Mouse (Mus musculus) urinary bladder, postnatal 10 days (tissue): ENCODE results near the gene Tln1.
"Not testable (repeated sequence)": the region's sequence is repeated elsewhere in the genome, so short reads cannot be mapped to it uniquely, and the experiment has no call there.

Experiments
- DNase-seq: peaks from one replicate; pipeline ENCODE4 v3.0.0; 2022; ENCODE audit warnings: low spot score

The Tln1 gene

GRCm38 (mm10) chr4:43504269-43504668 is 58.2 kb downstream of the Tln1 start:
- no peak for DNase-seq

GRCm38 (mm10) chr4:43503506-43503905 is 59.0 kb downstream of the Tln1 start:
- DNase-seq, result no peak

- no peak for DNase-seq
These were observed 59.5 kb downstream of the Tln1 start for GRCm38 (mm10) chr4:43503041-43503440.

GRCm38 (mm10) chr4:43499407-43500333 is 62.8 kb downstream of the Tln1 start, which contains the start of gene Arhgef39:
Gene Arhgef39 (minus strand): TSS chr4:43499695.
- DNase-seq, result no peak

GRCm38 (mm10) chr4:43498983-43499382 is 63.5 kb downstream of the Tln1 start:
- DNase-seq, result no peak

- DNase-seq, result no peak
These were observed 64.5 kb downstream of the Tln1 start for GRCm38 (mm10) chr4:43497946-43498345.

GRCm38 (mm10) chr4:43497405-43497804 is 65.1 kb downstream of the Tln1 start:
- no peak for DNase-seq

- no peak for DNase-seq
These were observed 65.9 kb downstream of the Tln1 start for GRCm38 (mm10) chr4:43496587-43496986.

GRCm38 (mm10) chr4:43493846-43494240 is 68.6 kb downstream of the Tln1 start:
- DNase-seq, result no peak

- peak; percentile 90 for DNase-seq
These were observed 69.2 kb downstream of the Tln1 start for GRCm38 (mm10) chr4:43493186-43493845.

GRCm38 (mm10) chr4:43492821-43493185 is 69.7 kb downstream of the Tln1 start, which contains the start of gene Ccdc107:
Gene Ccdc107 (plus strand): TSS chr4:43492900.
- peak; percentile 53 for DNase-seq

- no peak for DNase-seq
These were observed 70.2 kb downstream of the Tln1 start for GRCm38 (mm10) chr4:43492101-43492820.

GRCm38 (mm10) chr4:43490801-43491200 is 71.7 kb downstream of the Tln1 start:
- DNase-seq, result no peak

GRCm38 (mm10) chr4:43489611-43490010 is 72.9 kb downstream of the Tln1 start:
- DNase-seq, result no peak

- DNase-seq, result not testable (repeated sequence)
These were observed 76.8 kb downstream of the Tln1 start for GRCm38 (mm10) chr4:43485666-43486065.

GRCm38 (mm10) chr4:43483535-43484091 is 78.9 kb downstream of the Tln1 start, which contains the start of gene Sit1:
Gene Sit1 (minus strand): TSS chr4:43483734.
- DNase-seq, result no peak

GRCm38 (mm10) chr4:43482591-43482990 is 79.9 kb downstream of the Tln1 start:
- DNase-seq, result no peak

- no peak for DNase-seq
These were observed 80.5 kb downstream of the Tln1 start for GRCm38 (mm10) chr4:43481894-43482456.
